Comparison of ENCODE assay signal across 18 mouse cellular contexts in the genomic region with DNA sequence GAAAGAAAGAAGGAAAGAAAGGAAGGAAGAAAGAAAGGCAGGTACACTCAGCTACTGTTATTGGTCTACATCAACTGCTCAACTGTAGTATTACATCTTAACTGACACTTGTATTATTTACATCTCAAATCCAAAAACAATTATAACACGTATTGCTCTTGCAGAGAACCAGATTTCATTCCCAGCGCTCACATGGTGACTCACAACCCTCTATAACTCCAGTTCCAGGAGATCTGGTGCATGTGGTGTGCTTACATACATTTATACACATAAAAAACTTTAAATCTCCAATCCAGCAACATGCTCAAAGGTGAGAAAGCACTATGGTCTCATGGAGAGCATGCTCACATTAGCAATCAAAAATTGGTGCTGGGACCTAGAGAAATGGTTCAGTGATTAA.
"Had no signal": no experiment of that assay in that cellular context is flagged by ENCODE, and none has a peak within 500 bp of the region (broad histone marks: within the 10 kb centered on the region; RNA-seq: fewer than 3 reads in every experiment).

No protein-coding gene starts in this region.

- H3K36me3 ChIP-seq: kidney, embryonic 15.5 days; limb, embryonic 13.5 days; midbrain, embryonic 12.5 days; midbrain, embryonic 15.5 days; neural tube, embryonic 12.5 days; neural tube, embryonic 15.5 days; stomach, embryonic 15.5 days had no signal

- DNase-seq: kidney, adult 11 months; kidney, adult 8-10 months; kidney, postnatal 10 days; kidney, postnatal 36 days; left cerebral cortex, postnatal 4 days; lung, embryonic 14.5 days; lung, postnatal 10 days; lung, postnatal 4 days; right cerebral cortex, postnatal 25 days; spleen, adult 18-20 months; thymus, postnatal 25 days had no signal

- H3K9ac ChIP-seq: kidney, embryonic 15.5 days; limb, embryonic 13.5 days; lung, embryonic 14.5 days; midbrain, embryonic 12.5 days; midbrain, embryonic 15.5 days; neural tube, embryonic 12.5 days; neural tube, embryonic 15.5 days; stomach, embryonic 15.5 days had no signal

- ATAC-seq: midbrain, embryonic 15.5 days had no signal

- H3K27ac ChIP-seq: limb, embryonic 13.5 days; midbrain, embryonic 12.5 days; midbrain, embryonic 15.5 days; neural tube, embryonic 12.5 days; neural tube, embryonic 15.5 days had no signal

- H3K4me2 ChIP-seq: kidney, embryonic 15.5 days; limb, embryonic 13.5 days; midbrain, embryonic 12.5 days; midbrain, embryonic 15.5 days; neural tube, embryonic 12.5 days; neural tube, embryonic 15.5 days; stomach, embryonic 15.5 days had no signal

- H3K9me3 ChIP-seq: kidney, embryonic 15.5 days; limb, embryonic 13.5 days; midbrain, embryonic 12.5 days; midbrain, embryonic 15.5 days; neural tube, embryonic 12.5 days; neural tube, embryonic 15.5 days; stomach, embryonic 15.5 days had no signal

- H3K27me3 ChIP-seq: kidney, embryonic 15.5 days; limb, embryonic 13.5 days; midbrain, embryonic 12.5 days; midbrain, embryonic 15.5 days; neural tube, embryonic 12.5 days; neural tube, embryonic 15.5 days; stomach, embryonic 15.5 days had no signal

- H3K4me3 ChIP-seq: kidney, embryonic 15.5 days; limb, embryonic 13.5 days; midbrain, embryonic 12.5 days; midbrain, embryonic 15.5 days; neural tube, embryonic 12.5 days; neural tube, embryonic 15.5 days; stomach, embryonic 15.5 days had no signal
